Mouse (Mus musculus): ENCODE measurements around the gene Ndufb4.
A peak's percentile ranks its signal among the peaks of the same experiment; 100 is the strongest.

Gene Ndufb4

DNA sequence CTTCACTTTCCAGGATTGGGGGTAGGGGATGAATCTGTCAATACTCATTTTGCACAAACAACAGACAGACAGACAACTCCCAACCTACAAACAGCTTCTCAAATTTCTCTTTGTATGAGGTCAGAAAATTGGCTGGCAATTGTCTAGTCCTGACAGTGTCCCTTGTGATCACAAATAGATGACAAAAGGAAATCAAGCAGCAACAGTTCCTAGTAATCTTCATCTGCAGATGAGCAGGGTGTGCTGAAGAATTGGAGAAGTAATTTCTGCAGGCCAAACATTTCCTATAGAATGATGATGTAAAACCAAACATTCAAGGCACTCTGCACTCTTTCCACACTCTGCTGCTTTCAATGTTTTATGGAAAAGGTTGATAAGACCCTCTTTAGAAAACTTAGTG, 16.5 kb downstream of the Ndufb4 start:
- no peak for DNase-seq (ENCODE audit: inconsistent age in 2 of 2, low spot score in 1 of 2)

DNA sequence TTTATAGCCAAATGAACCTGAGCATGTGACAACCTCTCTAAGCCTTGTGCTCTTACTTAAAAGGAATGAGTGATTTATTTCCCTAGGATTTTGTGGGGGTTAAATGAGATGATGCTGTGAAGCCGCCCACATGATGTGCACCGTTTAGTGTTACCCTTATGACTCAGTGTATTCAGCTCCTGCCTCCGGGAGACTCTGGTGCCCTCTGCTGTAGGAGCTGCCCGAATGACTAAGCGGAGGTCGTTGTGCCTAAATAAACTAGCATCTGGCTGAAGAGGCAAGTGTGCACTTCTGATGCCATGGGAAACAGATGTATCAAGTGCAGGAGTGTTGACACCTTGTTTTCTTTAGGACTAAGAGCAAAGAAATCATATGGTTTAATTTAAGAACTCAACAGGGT, 18.1 kb downstream of the Ndufb4 start:
- DNase-seq (ENCODE audit: inconsistent age in 2 of 2, low spot score in 1 of 2): peak; percentile 36 to 71

DNA sequence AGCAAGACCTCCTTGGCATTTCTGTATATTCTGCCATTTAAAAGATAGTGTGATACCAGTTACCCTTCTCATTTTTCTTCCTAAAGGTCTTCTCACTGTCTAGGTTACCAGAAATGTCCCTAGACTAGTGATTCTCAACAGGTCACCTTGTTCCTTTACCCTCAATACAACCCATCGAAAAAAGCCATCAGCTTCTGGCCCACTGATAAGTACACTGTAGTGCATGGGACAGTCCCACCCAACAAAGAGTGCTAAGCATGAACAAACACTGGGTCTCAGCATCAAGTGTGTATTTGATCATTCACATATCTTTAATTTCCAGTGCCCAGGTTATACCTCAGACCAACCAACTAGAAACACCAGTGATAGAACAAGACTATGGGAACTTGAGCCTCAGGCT, 19.2 kb downstream of the Ndufb4 start:
- no peak for DNase-seq (ENCODE audit: inconsistent age in 2 of 2, low spot score in 1 of 2)

DNA sequence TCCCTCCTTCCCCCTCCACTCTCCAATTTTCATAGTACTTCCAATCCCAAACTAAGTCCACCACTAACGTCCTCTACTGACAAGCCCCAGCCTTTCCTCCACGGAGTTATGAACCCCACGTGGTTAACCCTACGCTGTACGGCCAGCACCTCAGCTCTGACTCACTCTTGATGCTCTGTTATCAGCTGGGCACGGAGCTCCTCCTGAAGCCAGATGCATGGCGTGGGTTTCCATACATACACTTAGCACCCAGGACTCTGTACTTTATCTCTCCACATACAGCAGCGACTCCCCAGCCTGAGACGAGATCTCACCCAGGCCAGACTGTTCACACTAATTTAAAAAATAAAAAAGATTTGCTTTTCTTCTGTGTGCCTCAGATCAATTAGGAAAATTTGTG, 19.7 kb downstream of the Ndufb4 start:
- no peak for DNase-seq (ENCODE audit: inconsistent age in 2 of 2, low spot score in 1 of 2)

DNA sequence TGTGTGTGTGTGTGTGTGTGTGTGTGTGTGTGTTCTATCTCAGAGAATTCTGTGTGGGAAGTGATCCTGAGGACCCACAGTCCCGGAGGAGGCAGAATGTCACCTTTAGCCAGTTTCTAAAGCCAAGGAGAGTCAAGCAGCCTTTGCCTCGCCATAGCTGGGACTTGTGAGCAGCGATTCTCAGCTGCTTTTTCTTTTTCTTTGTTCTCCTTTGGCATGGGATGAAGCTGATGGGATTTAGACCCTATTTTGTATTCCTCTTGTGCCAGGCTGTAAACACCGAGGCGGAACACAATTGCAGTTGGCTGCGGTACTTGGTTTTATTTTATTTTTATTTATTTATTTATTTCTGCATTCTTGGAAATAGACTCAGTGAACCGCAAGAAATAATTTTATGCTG, 25.2 kb downstream of the Ndufb4 start:
- no peak for DNase-seq (ENCODE audit: inconsistent age in 2 of 2, low spot score in 1 of 2)

DNA sequence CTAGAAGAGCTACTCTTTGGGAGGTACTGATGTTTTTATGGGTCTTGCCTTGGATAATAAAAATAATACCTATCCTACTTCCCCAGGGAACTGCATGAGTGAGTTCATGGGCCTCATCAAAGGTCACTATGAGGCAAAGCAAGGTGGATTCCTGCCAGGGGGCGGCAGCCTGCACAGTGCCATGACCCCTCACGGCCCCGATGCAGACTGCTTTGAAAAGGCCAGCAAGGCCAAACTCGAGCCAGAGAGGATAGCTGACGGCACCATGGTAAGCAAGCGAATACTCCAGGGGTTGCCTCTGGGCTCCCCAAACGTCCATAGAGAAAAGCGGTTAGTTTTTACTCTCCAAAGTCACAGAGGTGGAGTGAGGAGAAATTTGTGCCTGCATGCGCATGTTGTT, 25.9 kb downstream of the Ndufb4 start:
- DNase-seq (ENCODE audit: inconsistent age in 2 of 2, low spot score in 1 of 2): no peak

DNA sequence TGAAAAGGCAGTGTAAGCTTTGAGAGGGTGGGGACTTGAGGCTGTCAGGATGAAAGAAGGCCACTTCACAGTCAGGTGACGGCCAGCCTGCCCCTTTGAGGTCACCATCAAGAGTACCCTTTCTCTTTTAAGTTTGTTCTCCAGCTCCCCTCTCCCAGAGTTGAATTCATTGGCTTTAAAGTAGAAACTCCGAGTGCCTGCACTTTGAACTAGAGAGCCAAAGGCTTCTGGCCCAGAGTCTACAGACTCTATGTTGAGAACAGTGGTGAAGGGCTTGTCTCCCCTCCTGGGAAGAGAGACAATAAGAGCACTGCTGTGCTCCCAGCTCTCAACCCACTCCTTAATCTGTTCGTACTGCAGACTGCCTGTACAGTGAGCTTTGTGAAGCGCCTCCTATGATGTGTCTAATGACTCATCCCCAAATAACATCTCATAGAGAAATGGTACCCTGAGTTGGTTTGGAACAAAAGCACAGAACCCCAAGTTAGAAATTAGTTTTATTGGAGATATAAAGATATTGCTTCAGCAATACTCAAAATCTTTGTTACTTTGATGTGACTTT, 27.8 kb downstream of the Ndufb4 start:
- no peak for DNase-seq (ENCODE audit: inconsistent age in 2 of 2, low spot score in 1 of 2)

DNA sequence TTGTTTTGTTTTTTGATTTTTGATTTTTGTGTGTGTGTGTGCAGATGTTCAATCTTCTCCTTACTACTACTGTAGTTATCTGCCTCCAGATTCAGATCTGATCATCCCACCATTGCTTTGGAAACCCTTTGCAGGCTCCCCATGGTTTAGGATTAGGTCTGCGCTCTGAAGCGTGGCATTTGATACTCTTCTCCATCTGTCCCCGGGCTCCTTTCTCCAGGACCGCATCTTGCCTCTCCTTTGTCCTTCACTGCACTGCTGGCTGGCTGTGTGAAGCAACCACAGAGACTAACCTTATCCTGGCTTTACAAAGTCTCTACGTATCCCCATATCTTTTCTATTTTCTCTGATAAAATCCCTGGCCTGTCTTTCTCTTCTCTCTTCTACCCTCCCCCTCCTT, 31.3 kb downstream of the Ndufb4 start:
- DNase-seq (ENCODE audit: inconsistent age in 2 of 2, low spot score in 1 of 2): no peak

DNA sequence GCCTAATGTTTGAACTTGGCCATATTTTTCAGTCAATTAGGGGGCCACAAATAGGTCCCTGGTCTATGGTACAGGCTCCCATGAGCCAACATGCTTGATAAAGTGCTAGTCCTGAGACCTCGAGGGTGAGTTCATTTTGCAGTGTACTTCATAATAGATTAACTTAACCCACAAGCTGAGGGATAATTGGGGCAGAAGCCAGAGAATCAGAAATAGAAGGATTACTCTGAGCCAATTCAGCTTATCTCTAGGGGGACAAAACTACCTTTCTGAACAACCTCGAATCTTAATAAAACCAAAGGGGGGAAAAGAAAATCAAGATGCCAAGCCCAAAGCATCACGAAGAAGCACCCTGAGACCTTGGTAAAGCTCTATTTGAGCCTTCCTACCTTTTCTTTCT, 31.9 kb downstream of the Ndufb4 start:
- DNase-seq (ENCODE audit: inconsistent age in 2 of 2, low spot score in 1 of 2): no peak

DNA sequence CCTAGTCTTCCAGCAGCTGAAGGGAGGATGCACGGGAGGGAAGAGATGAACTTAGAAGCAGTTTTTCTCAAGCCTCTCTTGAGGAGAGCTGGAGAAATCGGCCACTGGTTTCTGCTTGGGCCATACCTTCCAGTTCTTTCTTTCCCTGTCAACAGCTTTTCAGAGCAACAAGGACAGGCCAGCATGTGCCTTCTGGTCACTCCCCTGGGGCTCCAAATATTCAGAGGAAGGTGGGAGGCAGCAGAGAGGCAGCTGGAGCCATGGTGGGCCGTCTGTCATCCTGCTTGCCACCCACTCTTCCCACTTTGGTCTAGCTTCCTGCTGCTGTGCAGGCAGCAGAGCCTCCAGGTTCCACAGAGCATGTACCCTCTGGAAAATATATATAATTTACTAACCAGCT, 36.6 kb downstream of the Ndufb4 start:
- no peak for DNase-seq (ENCODE audit: inconsistent age in 2 of 2, low spot score in 1 of 2)

DNA sequence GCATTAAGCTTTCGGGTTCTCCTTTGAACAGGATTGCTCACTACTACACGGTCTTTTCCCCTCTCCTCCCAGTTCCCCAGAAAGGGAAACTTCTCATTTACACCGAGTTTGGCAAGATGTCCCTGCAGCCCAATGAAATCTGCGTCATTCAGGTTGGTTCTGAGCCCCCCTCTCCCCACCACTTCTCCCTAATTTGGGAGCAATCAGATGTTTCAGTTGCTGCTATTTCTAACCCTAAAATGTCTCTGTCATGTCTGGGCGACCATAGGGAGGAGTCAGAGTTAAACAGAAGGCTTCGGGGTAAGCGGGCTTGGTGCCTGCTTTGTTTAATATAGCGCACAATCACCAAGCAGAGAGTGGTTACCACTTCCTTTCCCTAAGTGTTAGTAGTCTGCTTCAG, 38.1 kb downstream of the Ndufb4 start:
- no peak for DNase-seq (ENCODE audit: inconsistent age in 2 of 2, low spot score in 1 of 2)

DNA sequence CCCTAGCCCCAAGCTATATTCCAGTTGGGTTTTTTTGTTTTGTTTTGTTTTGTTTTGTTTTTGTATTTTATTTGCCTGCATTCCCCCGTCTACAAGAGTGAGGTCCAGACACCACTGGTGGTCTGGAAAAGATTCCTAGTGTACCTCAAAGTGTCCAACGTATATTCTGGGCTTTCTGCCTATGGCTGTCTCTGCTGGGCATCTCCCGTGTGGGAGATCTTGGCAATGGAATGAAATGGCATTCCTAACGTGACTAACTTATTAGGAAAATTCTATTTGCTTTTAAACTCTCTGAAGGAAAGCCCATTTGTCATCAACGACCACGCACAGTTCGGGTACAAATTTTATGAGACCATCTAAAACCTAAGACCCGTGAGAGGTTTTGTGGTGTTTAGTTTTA, 38.8 kb downstream of the Ndufb4 start:
- no peak for DNase-seq (ENCODE audit: inconsistent age in 2 of 2, low spot score in 1 of 2)

DNA sequence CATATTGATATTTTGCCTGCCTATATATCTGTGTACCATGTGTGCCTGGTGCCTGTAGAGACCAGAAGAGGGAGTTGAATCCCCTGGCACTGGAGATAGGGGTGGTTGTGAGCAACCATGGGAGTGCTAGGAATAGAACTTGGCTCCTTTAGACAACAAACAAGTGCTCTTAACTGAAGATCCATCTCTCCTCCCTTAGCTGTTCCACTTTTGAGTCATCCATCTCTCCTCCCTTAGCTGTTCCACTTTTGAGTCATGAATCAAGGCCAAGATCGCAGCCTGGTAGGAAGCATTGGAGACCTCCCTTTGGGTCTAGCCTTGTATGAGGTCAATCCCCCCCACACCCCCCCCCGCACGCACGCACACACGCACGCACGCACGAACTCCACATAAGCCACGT, 39.7 kb downstream of the Ndufb4 start:
- no peak for DNase-seq (ENCODE audit: inconsistent age in 2 of 2, low spot score in 1 of 2)

DNA sequence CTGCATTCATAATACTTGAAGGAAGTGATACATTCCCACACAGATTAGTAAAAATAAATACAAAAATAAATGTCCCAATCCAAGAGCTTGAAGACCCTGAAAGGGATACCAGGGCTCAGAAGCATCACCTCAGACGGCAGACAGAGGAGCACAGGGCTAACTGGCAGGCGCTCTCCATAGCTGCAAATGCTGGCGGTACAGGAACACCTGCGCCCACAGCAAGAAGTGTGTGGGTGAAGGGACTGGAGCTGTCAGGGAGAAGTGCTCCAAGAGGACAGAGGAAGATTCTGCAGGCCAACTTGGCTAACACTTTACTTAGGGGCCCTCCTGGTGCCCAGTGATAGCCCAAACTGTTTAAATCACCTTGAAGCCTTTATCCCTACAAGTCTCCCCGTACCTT, 42.2 kb downstream of the Ndufb4 start:
- no peak for DNase-seq (ENCODE audit: inconsistent age in 2 of 2, low spot score in 1 of 2)

DNA sequence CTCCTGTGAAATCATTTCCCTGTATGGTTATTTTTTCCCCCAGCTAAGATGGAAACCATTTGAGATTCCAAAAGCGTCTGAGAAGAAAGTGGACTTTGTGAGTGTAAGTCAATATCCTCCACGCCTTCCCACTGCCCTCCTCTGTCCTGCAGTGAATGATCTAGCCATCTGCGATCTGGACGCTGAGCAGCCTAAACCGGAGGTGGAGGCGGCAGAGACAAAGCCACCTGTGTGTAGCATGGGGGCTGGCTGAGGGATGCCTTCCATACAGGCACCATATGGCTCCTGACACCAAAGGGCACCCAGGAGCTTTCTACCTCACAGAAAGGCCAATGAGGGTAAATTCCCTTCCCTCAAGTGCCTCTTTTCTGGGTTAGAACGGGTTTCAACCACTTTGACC, 43.2 kb downstream of the Ndufb4 start:
- DNase-seq (ENCODE audit: inconsistent age in 2 of 2, low spot score in 1 of 2): no peak

DNA sequence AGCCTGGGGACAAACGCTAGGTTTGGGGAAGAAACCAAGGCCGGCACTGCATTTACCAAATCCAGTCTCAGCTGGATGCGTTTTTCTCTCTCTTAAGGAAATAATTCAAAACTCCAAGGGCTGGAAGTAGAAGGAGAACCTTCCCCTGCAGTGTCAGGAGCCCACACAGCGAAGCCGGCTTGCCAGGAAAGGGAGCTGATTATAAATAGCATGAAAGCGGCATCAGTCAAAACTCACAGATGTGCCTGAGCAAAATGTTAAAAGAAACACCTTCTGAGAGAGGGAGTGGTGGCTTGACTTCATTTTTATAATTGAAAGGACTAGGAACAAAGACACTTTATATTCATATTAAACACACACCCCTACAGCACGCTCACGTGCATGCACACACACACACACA, 43.9 kb downstream of the Ndufb4 start:
- no peak for DNase-seq (ENCODE audit: inconsistent age in 2 of 2, low spot score in 1 of 2)

DNA sequence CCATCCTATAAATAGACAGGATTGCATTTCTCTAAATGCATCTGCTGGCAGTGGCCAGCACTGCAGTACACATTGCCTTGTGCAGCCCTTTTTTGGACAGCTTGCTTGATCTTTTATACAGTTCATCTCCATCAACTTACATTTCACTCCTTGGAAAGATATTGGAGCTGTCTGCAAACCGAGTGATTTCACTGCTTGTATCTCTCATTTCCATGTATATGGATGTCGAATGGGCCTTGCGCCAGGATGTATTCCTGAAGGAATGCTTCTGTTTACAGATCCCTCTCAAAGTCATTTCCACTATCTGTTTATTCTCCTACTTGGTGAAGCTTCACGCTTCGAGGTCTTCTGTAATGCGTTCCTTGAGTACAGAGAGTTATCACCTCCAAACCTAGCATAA, 50.0 kb downstream of the Ndufb4 start:
- no peak for DNase-seq (ENCODE audit: inconsistent age in 2 of 2, low spot score in 1 of 2)

DNA sequence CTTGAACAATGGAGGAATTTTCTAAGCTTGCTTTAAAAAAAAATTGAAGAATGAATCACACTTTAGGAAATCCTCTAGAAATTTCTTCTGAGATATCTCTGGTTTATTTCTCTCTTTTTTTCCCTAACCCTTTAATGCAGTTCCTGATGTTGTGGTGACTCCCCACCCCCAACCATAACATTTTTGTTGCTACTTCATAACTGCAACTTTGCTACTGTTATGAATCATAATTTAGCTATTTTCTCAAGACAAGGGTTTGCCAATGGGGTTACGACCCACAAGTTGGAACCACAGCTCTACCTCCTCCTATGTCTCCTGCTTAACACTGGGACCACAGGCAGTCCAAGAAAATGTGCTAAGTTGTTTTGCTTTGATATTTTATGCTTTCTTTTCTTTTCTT, 50.8 kb downstream of the Ndufb4 start:
- no peak for DNase-seq (ENCODE audit: inconsistent age in 2 of 2, low spot score in 1 of 2)

DNA sequence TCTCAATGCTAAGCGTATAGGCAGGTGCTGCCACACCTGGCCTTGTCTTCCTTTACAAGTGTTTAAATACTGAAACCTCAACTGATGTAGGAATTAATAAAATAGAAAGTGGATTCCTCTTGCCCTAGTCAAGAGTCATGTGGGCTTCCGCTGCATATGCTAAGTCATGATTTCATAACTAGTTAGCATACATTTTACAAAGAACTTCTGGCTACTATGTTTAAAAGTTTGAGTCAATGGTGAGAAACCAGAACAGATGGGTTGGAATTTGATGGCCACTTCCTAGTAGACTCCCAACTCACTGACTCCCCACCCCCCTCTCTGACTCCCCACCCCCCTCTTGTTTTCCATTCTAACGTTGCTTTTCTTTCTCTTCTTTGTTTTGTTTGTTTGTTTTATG, 54.9 kb downstream of the Ndufb4 start:
- no peak for DNase-seq (ENCODE audit: inconsistent age in 2 of 2, low spot score in 1 of 2)

DNA sequence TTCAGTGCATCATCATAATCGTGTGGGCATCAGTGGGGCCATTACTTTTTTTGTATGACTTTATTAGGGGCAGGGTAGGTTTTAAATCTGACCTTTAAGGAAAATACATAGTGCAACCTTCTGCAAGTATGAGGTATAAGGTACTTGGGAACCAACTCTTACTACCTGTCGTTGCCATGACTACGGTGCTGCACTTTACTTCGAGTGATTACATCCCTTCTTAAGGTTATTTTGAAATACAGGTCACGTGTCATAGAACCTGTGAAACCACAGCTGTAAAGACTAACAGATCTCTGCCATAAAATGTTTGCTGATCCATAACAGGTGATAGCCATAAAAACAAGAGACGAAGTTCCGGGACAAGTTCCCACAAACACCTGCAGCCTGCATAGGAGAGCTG, 55.8 kb downstream of the Ndufb4 start:
- DNase-seq (ENCODE audit: inconsistent age in 2 of 2, low spot score in 1 of 2): no peak

DNA sequence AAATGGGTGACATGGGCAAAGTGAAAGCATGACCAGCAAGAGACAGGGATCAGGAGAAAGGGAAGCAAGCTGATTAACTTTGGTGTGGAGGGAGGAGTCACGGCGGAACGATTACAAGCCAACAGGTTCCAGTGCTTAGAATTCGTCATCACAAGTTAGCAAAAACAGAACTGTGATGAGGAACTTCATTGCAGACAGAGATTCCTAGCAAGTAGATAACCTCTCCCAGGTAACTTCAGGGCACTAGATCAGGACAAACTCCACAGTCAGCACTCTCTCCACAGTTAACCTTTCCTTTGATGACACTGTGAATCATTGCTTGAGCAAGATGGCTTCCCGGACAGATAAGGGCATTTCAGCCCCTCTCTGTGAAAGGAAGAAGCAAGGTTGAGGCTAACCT, 56.8 kb downstream of the Ndufb4 start:
- DNase-seq (ENCODE audit: inconsistent age in 2 of 2, low spot score in 1 of 2): no peak

Data from adrenal gland, adult (tissue).